Mouse (Mus musculus): ENCODE measurements around the gene Gramd1a. TPM values are rescaled to one million over a fixed set of nuclear protein-coding genes. Genes with fewer than 3 reads are reported as not detected.
A peak's percentile ranks its signal among the peaks of the same experiment; 100 is the strongest.

Gene Gramd1a
- polyA plus RNA-seq (2014; fragmentation: Nextera tagmentation; extraction: Ambion mirVana) = 40.9 and 47.6 TPM in 2 replicates

- Histone ChIP-seq H3K9ac (ENCODE audit: low read depth, low read length) (0 out of 2 replicates have a peak within 1 kb of the TSS, but pooled peaks have one; percentile 30), H3K27me3 (replicated peaks; ENCODE audit: control insufficient read depth, insufficient read depth, low read length) (no peaks in the 10 kb centered on the region), H3K4me1 (replicated peaks; ENCODE audit: control insufficient read depth, insufficient read depth, low read length) (peaks cover 20% of the 10 kb centered on the region), H3K4me2 (peak within 1 kb of the TSS; percentile 51), H3K36me3 (ENCODE audit: control insufficient read depth, insufficient read depth, low read length) (no peaks in the 10 kb centered on the region), H3K4me3 (ENCODE audit: low read depth, low read length) (peak within 1 kb of the TSS; percentile 28), H3K27ac (ENCODE audit: low read depth, low read length) (peak within 1 kb of the TSS; percentile 30), H3K9me3 (ENCODE audit: control insufficient read depth, low read length) (no peaks in the 10 kb centered on the region)
- WGBS = 61% methylated on average over 5 of the region's 5 CpGs
- no peak for DNase-seq (ENCODE audit: low spot score)
- no peak for ATAC-seq (replicated peaks; ENCODE audit: low FRiP score)
These were observed at the start of gene Gramd1a for GRCm38 (mm10) chr7:31155296-31156033. Gene Gramd1a (minus strand): TSS chr7:31155896.

GRCm38 (mm10) chr7:31195591-31196307 is 40.1 kb upstream of the Gramd1a start:
- Histone ChIP-seq H3K27ac (ENCODE audit: low read depth, low read length) (no peak overlapping the region), H3K9ac (ENCODE audit: low read depth, low read length) (no peak overlapping the region), H3K4me2 (no peak overlapping the region), H3K4me3 (ENCODE audit: low read depth, low read length) (no peak overlapping the region), H3K4me1 (replicated peaks; ENCODE audit: control insufficient read depth, insufficient read depth, low read length) (no peaks in the 10 kb centered on the region), H3K36me3 (ENCODE audit: control insufficient read depth, insufficient read depth, low read length) (no peaks in the 10 kb centered on the region), H3K27me3 (replicated peaks; ENCODE audit: control insufficient read depth, insufficient read depth, low read length) (no peaks in the 10 kb centered on the region), H3K9me3 (ENCODE audit: control insufficient read depth, low read length) (no peaks in the 10 kb centered on the region)
- DNase-seq (ENCODE audit: low spot score) = no peak
- WGBS = 73% methylated on average over 3 of the region's 3 CpGs
- ATAC-seq (replicated peaks; ENCODE audit: low FRiP score) = no peak

- no peak overlapping the region for H3K4me2 ChIP-seq
- no peak overlapping the region for H3K4me3 ChIP-seq (ENCODE audit: low read depth, low read length)
- 72% methylated on average over 4 of the region's 4 CpGs for WGBS
- no peaks in the 10 kb centered on the region for H3K36me3 ChIP-seq (ENCODE audit: control insufficient read depth, insufficient read depth, low read length)
- no peak overlapping the region for H3K27ac ChIP-seq (ENCODE audit: low read depth, low read length)
- ATAC-seq (replicated peaks; ENCODE audit: low FRiP score) = no peak
- no peak overlapping the region for H3K9ac ChIP-seq (ENCODE audit: low read depth, low read length)
- DNase-seq (ENCODE audit: low spot score) = no peak
- no peaks in the 10 kb centered on the region for H3K9me3 ChIP-seq (ENCODE audit: control insufficient read depth, low read length)
- H3K27me3 ChIP-seq (replicated peaks; ENCODE audit: control insufficient read depth, insufficient read depth, low read length) = no peaks in the 10 kb centered on the region
- no peaks in the 10 kb centered on the region for H3K4me1 ChIP-seq (replicated peaks; ENCODE audit: control insufficient read depth, insufficient read depth, low read length)
These were observed 29.0 kb upstream of the Gramd1a start for GRCm38 (mm10) chr7:31184711-31185110.

GRCm38 (mm10) chr7:31182863-31183262 is 27.2 kb upstream of the Gramd1a start:
- Histone ChIP-seq H3K9ac (ENCODE audit: low read depth, low read length) (no peak overlapping the region), H3K27ac (ENCODE audit: low read depth, low read length) (no peak overlapping the region), H3K36me3 (ENCODE audit: control insufficient read depth, insufficient read depth, low read length) (no peaks in the 10 kb centered on the region), H3K27me3 (replicated peaks; ENCODE audit: control insufficient read depth, insufficient read depth, low read length) (no peaks in the 10 kb centered on the region), H3K4me3 (ENCODE audit: low read depth, low read length) (no peak overlapping the region), H3K9me3 (ENCODE audit: control insufficient read depth, low read length) (no peaks in the 10 kb centered on the region), H3K4me2 (no peak overlapping the region), H3K4me1 (replicated peaks; ENCODE audit: control insufficient read depth, insufficient read depth, low read length) (no peaks in the 10 kb centered on the region)
- WGBS = 43% methylated on average over 2 of the region's 2 CpGs
- no peak for ATAC-seq (replicated peaks; ENCODE audit: low FRiP score)
- DNase-seq (ENCODE audit: low spot score) = no peak

GRCm38 (mm10) chr7:31176886-31177763 is 21.4 kb upstream of the Gramd1a start:
- Histone ChIP-seq H3K36me3 (ENCODE audit: control insufficient read depth, insufficient read depth, low read length) (no peaks in the 10 kb centered on the region), H3K4me2 (peak overlapping the region; percentile 23; the same call in 1 of the 2 replicates), H3K27ac (ENCODE audit: low read depth, low read length) (no peak overlapping the region), H3K4me3 (ENCODE audit: low read depth, low read length) (no peak overlapping the region), H3K27me3 (replicated peaks; ENCODE audit: control insufficient read depth, insufficient read depth, low read length) (no peaks in the 10 kb centered on the region), H3K9ac (ENCODE audit: low read depth, low read length) (no peak overlapping the region), H3K9me3 (ENCODE audit: control insufficient read depth, low read length) (no peaks in the 10 kb centered on the region), H3K4me1 (replicated peaks; ENCODE audit: control insufficient read depth, insufficient read depth, low read length) (no peaks in the 10 kb centered on the region)
- WGBS = 25% methylated on average over 22 of the region's 22 CpGs
- ATAC-seq (replicated peaks; ENCODE audit: low FRiP score) (peak; percentile 60; the same call in 1 of the 2 replicates), DNase-seq (ENCODE audit: low spot score) (peak; percentile 64)

GRCm38 (mm10) chr7:31175096-31175495 is 19.4 kb upstream of the Gramd1a start:
- no peaks in the 10 kb centered on the region for H3K4me1 ChIP-seq (replicated peaks; ENCODE audit: control insufficient read depth, insufficient read depth, low read length)
- DNase-seq (ENCODE audit: low spot score) = no peak
- no peaks in the 10 kb centered on the region for H3K27me3 ChIP-seq (replicated peaks; ENCODE audit: control insufficient read depth, insufficient read depth, low read length)
- no peaks in the 10 kb centered on the region for H3K9me3 ChIP-seq (ENCODE audit: control insufficient read depth, low read length)
- no peak overlapping the region for H3K4me2 ChIP-seq
- no peak overlapping the region for H3K27ac ChIP-seq (ENCODE audit: low read depth, low read length)
- no peaks in the 10 kb centered on the region for H3K36me3 ChIP-seq (ENCODE audit: control insufficient read depth, insufficient read depth, low read length)
- ATAC-seq (replicated peaks; ENCODE audit: low FRiP score) = no peak
- no peak overlapping the region for H3K9ac ChIP-seq (ENCODE audit: low read depth, low read length)
- H3K4me3 ChIP-seq (ENCODE audit: low read depth, low read length) = no peak overlapping the region
- 80% methylated on average over 3 of the region's 3 CpGs for WGBS

GRCm38 (mm10) chr7:31174466-31174865 is 18.8 kb upstream of the Gramd1a start:
- Histone ChIP-seq H3K4me1 (replicated peaks; ENCODE audit: control insufficient read depth, insufficient read depth, low read length) (no peaks in the 10 kb centered on the region), H3K27me3 (replicated peaks; ENCODE audit: control insufficient read depth, insufficient read depth, low read length) (no peaks in the 10 kb centered on the region), H3K4me2 (no peak overlapping the region), H3K27ac (ENCODE audit: low read depth, low read length) (no peak overlapping the region), H3K9me3 (ENCODE audit: control insufficient read depth, low read length) (no peaks in the 10 kb centered on the region), H3K9ac (ENCODE audit: low read depth, low read length) (no peak overlapping the region), H3K4me3 (ENCODE audit: low read depth, low read length) (no peak overlapping the region), H3K36me3 (ENCODE audit: control insufficient read depth, insufficient read depth, low read length) (no peaks in the 10 kb centered on the region)
- no peak for ATAC-seq (replicated peaks; ENCODE audit: low FRiP score)
- WGBS = 70% methylated on average over 8 of the region's 8 CpGs
- no peak for DNase-seq (ENCODE audit: low spot score)

GRCm38 (mm10) chr7:31172238-31172637 is 16.5 kb upstream of the Gramd1a start:
- DNase-seq (ENCODE audit: low spot score) (no peak), ATAC-seq (replicated peaks; ENCODE audit: low FRiP score) (no peak)
- H3K27me3 ChIP-seq (replicated peaks; ENCODE audit: control insufficient read depth, insufficient read depth, low read length) = no peaks in the 10 kb centered on the region
- H3K9me3 ChIP-seq (ENCODE audit: control insufficient read depth, low read length) = no peaks in the 10 kb centered on the region
- 12% methylated on average over 2 of the region's 2 CpGs for WGBS
- no peaks in the 10 kb centered on the region for H3K4me1 ChIP-seq (replicated peaks; ENCODE audit: control insufficient read depth, insufficient read depth, low read length)
- H3K9ac ChIP-seq (ENCODE audit: low read depth, low read length) = no peak overlapping the region
- no peaks in the 10 kb centered on the region for H3K36me3 ChIP-seq (ENCODE audit: control insufficient read depth, insufficient read depth, low read length)
- H3K4me2 ChIP-seq = no peak overlapping the region
- H3K27ac ChIP-seq (ENCODE audit: low read depth, low read length) = no peak overlapping the region
- H3K4me3 ChIP-seq (ENCODE audit: low read depth, low read length) = no peak overlapping the region

Measured in liver, embryonic 11.5 days (tissue).